Mouse (Mus musculus): ENCODE measurements around the gene Iqgap1. TPM values are rescaled to one million over a fixed set of nuclear protein-coding genes. Genes with fewer than 3 reads are reported as not detected.

Gene Iqgap1
- polyA plus RNA-seq, 1 experiment, result 38.1 TPM

GRCm38 (mm10) chr7:80682630-80683029 is 143.1 kb downstream of the Iqgap1 start:
- peaks cover 2% of the 10 kb centered on the region; the same call in 1 of the 2 replicates for H3K4me1 ChIP-seq (ENCODE audit: control insufficient read depth, insufficient read depth, low read length)
- WGBS, result 78% methylated on average over 1 of the region's 1 CpGs
- H3K4me3 ChIP-seq (ENCODE audit: insufficient read depth, low read depth, low read length), result no peak overlapping the region
- no peak for DNase-seq
- no peak overlapping the region for H3K27ac ChIP-seq (ENCODE audit: insufficient read depth, low read depth, low read length)
- no peaks in the 10 kb centered on the region for H3K27me3 ChIP-seq (replicated peaks; ENCODE audit: control insufficient read depth, insufficient read depth, low read length)
- no peaks in the 10 kb centered on the region for H3K36me3 ChIP-seq (ENCODE audit: control insufficient read depth, insufficient read depth, low read length)
- TF ChIP-seq POLR2A (IDR thresholded peaks at IDR 0.05; ENCODE audit: low read depth, low read length), result no peak
- no peak for TF ChIP-seq CTCF (conservative IDR thresholded peaks at IDR 0.05; ENCODE audit: insufficient read depth, insufficient read length, low read depth, low read length)

GRCm38 (mm10) chr7:80680218-80680847 is 145.4 kb downstream of the Iqgap1 start:
- Histone ChIP-seq H3K4me1 (ENCODE audit: control insufficient read depth, insufficient read depth, low read length) (no peaks in the 10 kb centered on the region), H3K27me3 (replicated peaks; ENCODE audit: control insufficient read depth, insufficient read depth, low read length) (no peaks in the 10 kb centered on the region), H3K36me3 (ENCODE audit: control insufficient read depth, insufficient read depth, low read length) (no peaks in the 10 kb centered on the region), H3K27ac (ENCODE audit: insufficient read depth, low read depth, low read length) (no peak overlapping the region), H3K4me3 (ENCODE audit: insufficient read depth, low read depth, low read length) (no peak overlapping the region)
- DNase-seq, result no peak
- WGBS, result 48% methylated on average over 12 of the region's 12 CpGs
- TF ChIP-seq CTCF (conservative IDR thresholded peaks at IDR 0.05; ENCODE audit: insufficient read depth, insufficient read length, low read depth, low read length), result no peak
- no peak for TF ChIP-seq POLR2A (IDR thresholded peaks at IDR 0.05; ENCODE audit: low read depth, low read length)

- H3K27ac ChIP-seq (ENCODE audit: insufficient read depth, low read depth, low read length), result no peak overlapping the region
- peaks cover 5% of the 10 kb centered on the region; the same call in 1 of the 2 replicates for H3K4me1 ChIP-seq (ENCODE audit: control insufficient read depth, insufficient read depth, low read length)
- TF ChIP-seq CTCF (conservative IDR thresholded peaks at IDR 0.05; ENCODE audit: insufficient read depth, insufficient read length, low read depth, low read length) (no peak), POLR2A (IDR thresholded peaks at IDR 0.05; ENCODE audit: low read depth, low read length) (no peak)
- no peaks in the 10 kb centered on the region for H3K36me3 ChIP-seq (ENCODE audit: control insufficient read depth, insufficient read depth, low read length)
- H3K27me3 ChIP-seq (replicated peaks; ENCODE audit: control insufficient read depth, insufficient read depth, low read length), result no peaks in the 10 kb centered on the region
- DNase-seq, result no peak
- no peak overlapping the region for H3K4me3 ChIP-seq (ENCODE audit: insufficient read depth, low read depth, low read length)
- 72% methylated on average over 3 of the region's 3 CpGs for WGBS
Measured at GRCm38 (mm10) chr7:80672323-80672722, 153.5 kb downstream of the Iqgap1 start.

- Histone ChIP-seq H3K36me3 (ENCODE audit: control insufficient read depth, insufficient read depth, low read length) (no peaks in the 10 kb centered on the region), H3K27ac (ENCODE audit: insufficient read depth, low read depth, low read length) (no peak overlapping the region), H3K4me1 (ENCODE audit: control insufficient read depth, insufficient read depth, low read length) (peaks cover 13% of the 10 kb centered on the region; the same call in 1 of the 2 replicates), H3K4me3 (ENCODE audit: insufficient read depth, low read depth, low read length) (no peak overlapping the region), H3K27me3 (replicated peaks; ENCODE audit: control insufficient read depth, insufficient read depth, low read length) (no peaks in the 10 kb centered on the region)
- 89% methylated on average over 6 of the region's 6 CpGs for WGBS
- TF ChIP-seq POLR2A (IDR thresholded peaks at IDR 0.05; ENCODE audit: low read depth, low read length) (no peak), CTCF (conservative IDR thresholded peaks at IDR 0.05; ENCODE audit: insufficient read depth, insufficient read length, low read depth, low read length) (no peak)
- DNase-seq, result no peak
Measured at GRCm38 (mm10) chr7:80670889-80671288, 154.9 kb downstream of the Iqgap1 start.

GRCm38 (mm10) chr7:80667190-80667589 is 158.6 kb downstream of the Iqgap1 start:
- H3K27ac ChIP-seq (ENCODE audit: insufficient read depth, low read depth, low read length), result peak overlapping the region; percentile 62
- TF ChIP-seq CTCF (conservative IDR thresholded peaks at IDR 0.05; ENCODE audit: insufficient read depth, insufficient read length, low read depth, low read length), result no peak
- no peak for TF ChIP-seq POLR2A (IDR thresholded peaks at IDR 0.05; ENCODE audit: low read depth, low read length)
- WGBS, result 55% methylated on average over 11 of the region's 11 CpGs
- H3K4me3 ChIP-seq (ENCODE audit: insufficient read depth, low read depth, low read length), result no peak overlapping the region
- DNase-seq, result peak; percentile 69
- no peaks in the 10 kb centered on the region for H3K36me3 ChIP-seq (ENCODE audit: control insufficient read depth, insufficient read depth, low read length)
- H3K27me3 ChIP-seq (replicated peaks; ENCODE audit: control insufficient read depth, insufficient read depth, low read length), result no peaks in the 10 kb centered on the region
- peaks cover 13% of the 10 kb centered on the region; the same call in 1 of the 2 replicates for H3K4me1 ChIP-seq (ENCODE audit: control insufficient read depth, insufficient read depth, low read length)

GRCm38 (mm10) chr7:80666198-80666915 is 159.4 kb downstream of the Iqgap1 start:
- Histone ChIP-seq H3K36me3 (ENCODE audit: control insufficient read depth, insufficient read depth, low read length) (no peaks in the 10 kb centered on the region), H3K27ac (ENCODE audit: insufficient read depth, low read depth, low read length) (0 out of 2 replicates have a peak overlapping the region, but pooled peaks have one; percentile 62), H3K27me3 (replicated peaks; ENCODE audit: control insufficient read depth, insufficient read depth, low read length) (no peaks in the 10 kb centered on the region), H3K4me3 (ENCODE audit: insufficient read depth, low read depth, low read length) (no peak overlapping the region), H3K4me1 (ENCODE audit: control insufficient read depth, insufficient read depth, low read length) (peaks cover 13% of the 10 kb centered on the region; the same call in 1 of the 2 replicates)
- 49% methylated on average over 10 of the region's 10 CpGs for WGBS
- TF ChIP-seq CTCF (conservative IDR thresholded peaks at IDR 0.05; ENCODE audit: insufficient read depth, insufficient read length, low read depth, low read length), result no peak
- peak; percentile 47 for DNase-seq

Other genes with a start within 250 kb of the Iqgap1 start
- gene Crtc3, start 137.1 kb downstream of the Iqgap1 start, polyA plus RNA-seq (2012; rRNA removed), result 13.2 and 13.3 TPM in 2 replicates
- 5.2 and 5.4 TPM in 2 replicates for gene Zscan2, start 34.9 kb upstream of the Iqgap1 start, polyA plus RNA-seq (2012; rRNA removed)
- gene Wdr73, start 75.3 kb upstream of the Iqgap1 start, polyA plus RNA-seq (2012; rRNA removed), result 15.4 and 16.1 TPM in 2 replicates
- gene Nmb, start 79.1 kb upstream of the Iqgap1 start, polyA plus RNA-seq (2012; rRNA removed), result 4.6 and 5.0 TPM in 2 replicates
- 64.0 and 93.1 TPM in 2 replicates for gene Sec11a, start 121.8 kb upstream of the Iqgap1 start, polyA plus RNA-seq (2012; rRNA removed)
- 16.9 and 17.4 TPM in 2 replicates for gene Zfp592, start 167.7 kb upstream of the Iqgap1 start, polyA plus RNA-seq (2012; rRNA removed)
- 0.04 and 0.88 TPM in 2 replicates for gene Alpk3, start 231.6 kb upstream of the Iqgap1 start, polyA plus RNA-seq (2012; rRNA removed)